Mouse (Mus musculus) bone marrow, adult 2 months (tissue): ENCODE measurements around the gene Ptprg.

ENCODE experiments used
- CTCF ChIP-seq: fragments of 200-500 bp; IDR thresholded peaks from 2 replicates; pipeline ENCODE4 v1.5.1; 2011; ENCODE audit warnings: low read length, control low read depth; ENCODE audit not compliant: control insufficient read depth, insufficient read depth
- POLR2A ChIP-seq: fragments of 200-500 bp; IDR thresholded peaks from 2 replicates; pipeline ENCODE4 v1.6.1; 2011; ENCODE audit warnings: low read depth, mild to moderate bottlenecking, control low read depth, low read length, borderline replicate concordance; ENCODE audit not compliant: control insufficient read depth

GRCm38 (mm10) chr14:11573710-11574109, 20.4 kb downstream of the Ptprg start:
- TF ChIP-seq CTCF (no peak), POLR2A (no peak)
